ENCODE assay signal across 10 mouse cellular contexts in the genomic region with DNA sequence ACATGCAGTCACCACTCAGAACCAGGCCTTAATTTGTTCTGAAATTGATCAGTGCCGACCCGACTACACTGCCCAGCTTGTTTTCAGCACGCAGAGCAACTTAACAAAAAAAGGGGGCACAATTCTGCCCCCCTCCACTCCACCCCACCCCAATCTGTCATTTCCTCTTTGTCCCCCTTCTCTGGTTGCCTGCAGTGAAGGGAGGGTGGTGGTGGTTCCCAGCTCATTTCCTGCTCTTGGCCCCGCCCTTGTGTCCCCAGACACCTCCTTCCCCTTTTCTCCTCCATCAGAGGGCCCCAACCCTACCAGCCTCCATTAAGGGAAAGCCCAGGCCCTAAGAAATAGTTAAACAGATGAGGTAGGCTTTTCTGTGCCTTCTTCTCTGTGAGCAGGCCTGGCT. TPM values are rescaled to one million over a fixed set of nuclear protein-coding genes. Genes with fewer than 3 reads are reported as not detected.
DNase-seq lines count a peak whose midpoint lies in the region; ATAC-seq and TF ChIP-seq lines count a peak whose summit lies in the region.
"Had no signal": no experiment of that assay in that cellular context is flagged by ENCODE, and none has a peak within 500 bp of the region (broad histone marks: within the 10 kb centered on the region; RNA-seq: fewer than 3 reads in every experiment).

No protein-coding gene starts in this region.

- peak in 1 of 2 experiments; percentile 27; a peak in 1 of 4 replicates for TF ChIP-seq EP300 in MEL (IDR thresholded peaks at IDR 0.05; ENCODE audit: low read depth in 1 of 2, low read length in 2 of 2)

- WGBS in liver, embryonic 13.5 days (ENCODE audit: insufficient replicate concordance) = 16% methylated on average over 4 of the region's 4 CpGs
- WGBS in small intestine, adult 2 months = 70% methylated on average over 4 of the region's 4 CpGs
- WGBS in cerebellum, adult 2 months = 84% methylated on average over 4 of the region's 4 CpGs

- H3K9me3 ChIP-seq in MEL (replicated peaks; ENCODE audit: insufficient read depth, low read length) = no peaks in the 10 kb centered on the region
- no peaks in the 10 kb centered on the region for H3K9me3 ChIP-seq in liver, embryonic 13.5 days (replicated peaks)
- H3K9me3 ChIP-seq: forebrain, embryonic 13.5 days; neural tube, embryonic 15.5 days had no signal

- peak overlapping the region; percentile 51 for H3K27ac ChIP-seq in MEL (ENCODE audit: control insufficient read depth, low read depth, low read length)
- H3K27ac ChIP-seq in liver, embryonic 13.5 days = peak overlapping the region; percentile 61; the same call in 1 of the 2 replicates
- peak overlapping the region; percentile 87 for H3K27ac ChIP-seq in small intestine, adult 2 months (ENCODE audit: insufficient read depth, low read depth, low read length)
- no peak overlapping the region for H3K27ac ChIP-seq in cerebellum, adult 2 months (ENCODE audit: insufficient read depth, low read length)
- H3K27ac ChIP-seq: forebrain, embryonic 13.5 days; neural tube, embryonic 15.5 days had no signal

- peaks cover 0 to 7% of the 10 kb centered on the region in 2 experiments; a peak in 2 of 4 replicates for H3K36me3 ChIP-seq in MEL (ENCODE audit: control insufficient read depth in 1 of 2, insufficient read depth in 2 of 2, low read length in 2 of 2)
- no peaks in the 10 kb centered on the region for H3K36me3 ChIP-seq in liver, embryonic 13.5 days
- H3K36me3 ChIP-seq in small intestine, adult 2 months (ENCODE audit: control insufficient read depth, insufficient read depth, low read length) = no peaks in the 10 kb centered on the region
- H3K36me3 ChIP-seq: neural tube, embryonic 15.5 days had no signal

- TF ChIP-seq POLR2A in MEL (IDR thresholded peaks at IDR 0.05; ENCODE audit: control insufficient read depth in 1 of 2, insufficient read depth in 1 of 2, low read depth in 1 of 2, low read length in 2 of 2, poor library complexity in 1 of 2) = peak; percentile 19 to 63; a peak in 2 of 4 replicates
- TF ChIP-seq POLR2A in small intestine, adult 2 months (IDR thresholded peaks at IDR 0.05; ENCODE audit: low read depth, low read length) = no peak
- no peak for TF ChIP-seq POLR2A in cerebellum, adult 2 months (IDR thresholded peaks at IDR 0.05; ENCODE audit: borderline replicate concordance, insufficient read depth, low read length)

- H3K4me1 ChIP-seq in MEL (ENCODE audit: control insufficient read depth in 1 of 2, insufficient read depth in 2 of 2, low read length in 2 of 2) = peaks cover 0 to 12% of the 10 kb centered on the region in 2 experiments
- H3K4me1 ChIP-seq in liver, embryonic 13.5 days (replicated peaks) = peaks cover 18% of the 10 kb centered on the region
- 0 out of 2 replicates have a peak, but pooled peaks cover 2% of the 10 kb centered on the region for H3K4me1 ChIP-seq in small intestine, adult 2 months (ENCODE audit: control insufficient read depth, insufficient read depth, insufficient read length, low read length)
- H3K4me1 ChIP-seq in cerebellum, adult 2 months (ENCODE audit: control insufficient read depth, insufficient read depth, low read length) = no peaks in the 10 kb centered on the region
- H3K4me1 ChIP-seq: forebrain, embryonic 13.5 days; neural tube, embryonic 15.5 days had no signal

- no peak for TF ChIP-seq RAD21 in MEL (IDR thresholded peaks at IDR 0.05; ENCODE audit: low read depth, low read length)

- H3K4me3 ChIP-seq in MEL (ENCODE audit: control insufficient read depth in 1 of 2, insufficient read depth in 1 of 2, low read depth in 2 of 2, low read length in 2 of 2) = peak overlapping the region; percentile 62 to 94
- H3K4me3 ChIP-seq in liver, embryonic 13.5 days (replicated peaks) = peak overlapping the region; percentile 45
- peak overlapping the region; percentile 73 for H3K4me3 ChIP-seq in small intestine, adult 2 months (ENCODE audit: low read depth, low read length)
- H3K4me3 ChIP-seq in cerebellum, adult 2 months (replicated peaks; ENCODE audit: insufficient read depth, low read depth, low read length) = no peak overlapping the region
- H3K4me3 ChIP-seq: forebrain, embryonic 13.5 days; neural tube, embryonic 15.5 days had no signal

- TF ChIP-seq CTCF in MEL (IDR thresholded peaks at IDR 0.05 in 2 of 3, conservative IDR thresholded peaks at IDR 0.05 in 1 of 3; ENCODE audit: control insufficient read depth in 1 of 3, insufficient read depth in 1 of 3, low read depth in 2 of 3, low read length in 3 of 3, poor library complexity in 1 of 3, severe bottlenecking in 1 of 3) = no peak
- TF ChIP-seq CTCF in small intestine, adult 2 months (IDR thresholded peaks at IDR 0.05; ENCODE audit: extremely low read depth, insufficient read length, insufficient replicate concordance, low read depth, low read length) = no peak
- no peak for TF ChIP-seq CTCF in cerebellum, adult 2 months (IDR thresholded peaks at IDR 0.05; ENCODE audit: borderline replicate concordance, insufficient read depth, low read depth, low read length)

- peak; percentile 40; the same call in 1 of the 2 replicates for ATAC-seq in liver, embryonic 13.5 days (ENCODE audit: low read depth)
- ATAC-seq: forebrain, embryonic 13.5 days had no signal

- peaks cover 19% of the 10 kb centered on the region for H3K79me2 ChIP-seq in MEL (ENCODE audit: control insufficient read depth, insufficient read depth, low read length, poor library complexity)

- H3K4me2 ChIP-seq in liver, embryonic 13.5 days = peak overlapping the region; percentile 62
- H3K4me2 ChIP-seq: forebrain, embryonic 13.5 days; neural tube, embryonic 15.5 days had no signal

- DNase-seq in B cell, adult 2 months = peak; percentile 87 to 91
- DNase-seq in MEL (ENCODE audit: low read depth, low spot score) = peak; percentile 95
- DNase-seq in liver, embryonic 13.5 days = no peak
- DNase-seq in retina, postnatal 1 day = no peak
- DNase-seq in cerebellum, adult 2 months = no peak
- DNase-seq in embryo, embryonic 10.5 days (ENCODE audit: low spot score) = no peak
- DNase-seq in kidney, adult 11 months = no peak

- peak overlapping the region; percentile 78 for H3K9ac ChIP-seq in MEL (ENCODE audit: control insufficient read depth, low read depth, low read length, poor library complexity, severe bottlenecking)
- H3K9ac ChIP-seq in liver, embryonic 13.5 days = peak overlapping the region; percentile 36
- H3K9ac ChIP-seq: forebrain, embryonic 13.5 days; neural tube, embryonic 15.5 days had no signal

- H3K27me3 ChIP-seq in MEL (ENCODE audit: control insufficient read depth in 1 of 2, insufficient read depth in 2 of 2, low read length in 2 of 2) = no peaks in the 10 kb centered on the region
- H3K27me3 ChIP-seq in liver, embryonic 13.5 days = no peaks in the 10 kb centered on the region
- H3K27me3 ChIP-seq in small intestine, adult 2 months (ENCODE audit: control insufficient read depth, insufficient read depth, low read length) = no peaks in the 10 kb centered on the region
- H3K27me3 ChIP-seq in cerebellum, adult 2 months (ENCODE audit: control insufficient read depth, insufficient read depth, low read length) = no peaks in the 10 kb centered on the region
- H3K27me3 ChIP-seq: forebrain, embryonic 13.5 days; neural tube, embryonic 15.5 days had no signal

TF ChIP-seq in MEL, 35 proteins besides CTCF, POLR2A, EP300 and RAD21 (continues in another document):
- TF ChIP-seq MYC (IDR thresholded peaks at IDR 0.05; ENCODE audit: low read depth, low read length) (0 out of 2 replicates have a peak, but pooled peaks have one; percentile 46), SIN3A (IDR thresholded peaks at IDR 0.05; ENCODE audit: low read length) (peak; percentile 76; the same call in 1 of the 2 replicates), JUND (IDR thresholded peaks at IDR 0.05; ENCODE audit: low read depth, low read length) (no peak), POLR2AphosphoS5 (IDR thresholded peaks at IDR 0.05; ENCODE audit: borderline replicate concordance, low read depth, low read length) (no peak), TAL1 (IDR thresholded peaks at IDR 0.05; ENCODE audit: low read length) (no peak)

RNA-seq across cellular contexts. Expression of a gene that starts 1.3 kb away (rescaled TPM):
- 31.0 and 31.5 TPM in 2 replicates for total RNA-seq in MEL (2012; rRNA removed)
- polyA plus RNA-seq in MEL (2012; ENCODE audit: insufficient read depth in 1 of 2, insufficient read length in 2 of 2, low read depth in 1 of 2, low replicate concordance in 2 of 2, missing spikeins in 1 of 2) = 10 to 100 TPM in 1 of 2 experiments, not detected in 1; 41.2 TPM
- polyA plus RNA-seq in liver, embryonic 13.5 days (2015; fragmentation: Nextera tagmentation; extraction: Ambion mirVana) = 3.3 and 3.8 TPM in 2 replicates
- polyA plus RNA-seq in small intestine, adult 2 months (2012; rRNA removed) = 3.8 and 6.1 TPM in 2 replicates
- polyA plus RNA-seq in cerebellum, adult 2 months (2012; rRNA removed) = 0.65 and 0.68 TPM in 2 replicates

RNA-seq across cellular contexts. Expression of a gene that starts 20.2 kb away (rescaled TPM):
- 0.04 TPM in 1 of 2 replicates, not detected in the other for total RNA-seq in MEL (2012; rRNA removed)
- under 1 TPM in 1 of 2 experiments, not detected in 1; 0.15 TPM for polyA plus RNA-seq in MEL (2012; ENCODE audit: insufficient read depth in 1 of 2, insufficient read length in 2 of 2, low read depth in 1 of 2, low replicate concordance in 2 of 2, missing spikeins in 1 of 2)
- 0.08 and 0.14 TPM in 2 replicates for polyA plus RNA-seq in liver, embryonic 13.5 days (2015; fragmentation: Nextera tagmentation; extraction: Ambion mirVana)
- 0.33 and 1.1 TPM in 2 replicates for polyA plus RNA-seq in small intestine, adult 2 months (2012; rRNA removed)
- polyA plus RNA-seq in cerebellum, adult 2 months (2012; rRNA removed) = 11.9 and 12.5 TPM in 2 replicates

RNA-seq across cellular contexts. Expression of a gene that starts 21.0 kb away (rescaled TPM):
- 50.0 and 56.0 TPM in 2 replicates for total RNA-seq in MEL (2012; rRNA removed)
- 10 to 100 TPM in 1 of 2 experiments, not detected in 1; 55.0 TPM for polyA plus RNA-seq in MEL (2012; ENCODE audit: insufficient read depth in 1 of 2, insufficient read length in 2 of 2, low read depth in 1 of 2, low replicate concordance in 2 of 2, missing spikeins in 1 of 2)
- polyA plus RNA-seq in liver, embryonic 13.5 days (2015; fragmentation: Nextera tagmentation; extraction: Ambion mirVana) = 20.9 and 25.3 TPM in 2 replicates
- polyA plus RNA-seq in small intestine, adult 2 months (2012; rRNA removed) = 55.0 and 87.8 TPM in 2 replicates
- polyA plus RNA-seq in cerebellum, adult 2 months (2012; rRNA removed) = 98.7 and 107 TPM in 2 replicates

RNA-seq across cellular contexts. Expression of a gene that starts 28.6 kb away (rescaled TPM):
- total RNA-seq in MEL (2012; rRNA removed) = 0.49 and 0.50 TPM in 2 replicates
- 1 to 10 TPM in 1 of 2 experiments, not detected in 1; 1.4 TPM for polyA plus RNA-seq in MEL (2012; ENCODE audit: insufficient read depth in 1 of 2, insufficient read length in 2 of 2, low read depth in 1 of 2, low replicate concordance in 2 of 2, missing spikeins in 1 of 2)
- 1.3 and 1.6 TPM in 2 replicates for polyA plus RNA-seq in liver, embryonic 13.5 days (2015; fragmentation: Nextera tagmentation; extraction: Ambion mirVana)
- 52.0 and 53.7 TPM in 2 replicates for polyA plus RNA-seq in small intestine, adult 2 months (2012; rRNA removed)
- polyA plus RNA-seq in cerebellum, adult 2 months (2012; rRNA removed) = 2.2 and 3.2 TPM in 2 replicates

RNA-seq across cellular contexts. Expression of a gene that starts 29.5 kb away (rescaled TPM):
- 0.08 and 0.10 TPM in 2 replicates for total RNA-seq in MEL (2012; rRNA removed)
- not detected for polyA plus RNA-seq in MEL (2012; ENCODE audit: insufficient read depth in 1 of 2, insufficient read length in 2 of 2, low read depth in 1 of 2, low replicate concordance in 2 of 2, missing spikeins in 1 of 2)
- polyA plus RNA-seq in liver, embryonic 13.5 days (2015; fragmentation: Nextera tagmentation; extraction: Ambion mirVana) = 0.13 and 0.18 TPM in 2 replicates
- 0.13 and 0.16 TPM in 2 replicates for polyA plus RNA-seq in small intestine, adult 2 months (2012; rRNA removed)
- polyA plus RNA-seq in cerebellum, adult 2 months (2012; rRNA removed) = 7.9 and 8.2 TPM in 2 replicates

Comparison
In these comparisons a context has a peak if more than half of its experiments do, and no peak if none do; other contexts are left out.
1. DNase-seq: peak in B cell, adult 2 months (2 of 2) and MEL (single experiment); none in liver, embryonic 13.5 days (single experiment), retina, postnatal 1 day (single experiment), cerebellum, adult 2 months (0 of 2), embryo, embryonic 10.5 days (single experiment) and kidney, adult 11 months (single experiment).
2. POLR2A ChIP-seq: peak in MEL (2 of 2); none in small intestine, adult 2 months (single experiment) and cerebellum, adult 2 months (single experiment).